Mouse (Mus musculus): ENCODE results near the gene Gm45015. TPM values are rescaled to one million over a fixed set of nuclear protein-coding genes. Genes with fewer than 3 reads are reported as not detected.

Gm45015 gene
- total and polyA plus RNA-seq, 2 experiments: not detected

DNA sequence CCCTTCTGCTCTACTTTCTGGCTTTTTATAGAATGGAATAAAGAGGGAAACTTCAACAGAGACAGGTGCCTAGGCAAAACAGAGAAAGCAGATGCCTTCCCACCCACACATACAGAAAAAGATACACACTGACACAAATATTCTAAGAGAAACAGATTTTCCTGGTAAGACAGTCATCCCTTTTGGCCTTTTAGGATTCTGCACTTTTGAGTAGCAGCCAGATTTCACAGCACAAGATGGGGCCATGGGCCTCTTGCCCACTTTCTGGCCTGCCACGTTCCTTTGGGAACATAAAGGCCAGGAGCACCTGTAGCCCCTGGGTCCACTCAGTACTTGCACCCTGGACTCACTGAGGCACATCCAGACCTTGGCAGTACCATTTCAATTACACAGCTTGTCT is 7.7 kb upstream of the Gm45015 start:
- Histone ChIP-seq H3K27me3 (ENCODE audit: control insufficient read depth, insufficient read depth, low read length) (no peaks in the 10 kb centered on the region), H3K79me2 (ENCODE audit: control insufficient read depth, insufficient read depth, low read length) (peaks cover 6% of the 10 kb centered on the region; the same call in 1 of the 2 replicates), H3K4me3 (ENCODE audit: insufficient read depth, low read depth, low read length) (no peak overlapping the region), H3K36me3 (ENCODE audit: control insufficient read depth, insufficient read depth, low read length) (no peaks in the 10 kb centered on the region; the same call in 1 of the 2 replicates), H3K9ac (ENCODE audit: low read depth, low read length) (no peak overlapping the region), H3K27ac (replicated peaks; ENCODE audit: insufficient read depth, low read depth, low read length) (no peak overlapping the region), H3K4me1 (ENCODE audit: control insufficient read depth, insufficient read depth, low read length) (no peaks in the 10 kb centered on the region; the same call in 1 of the 2 replicates)
- 40% methylated on average over 1 of the region's 1 CpGs for WGBS
- no peak for DNase-seq (ENCODE audit: extremely low read depth, low read depth, low spot score)
- TF ChIP-seq CTCF (IDR thresholded peaks at IDR 0.05; ENCODE audit: low read depth, low read length): no peak
- no peak for TF ChIP-seq POLR2A (IDR thresholded peaks at IDR 0.05; ENCODE audit: extremely low read depth, insufficient read depth, low read length)

GRCm38 (mm10) chrX:73343802-73344201 is 7.2 kb upstream of the Gm45015 start:
- no peak for TF ChIP-seq CTCF (IDR thresholded peaks at IDR 0.05; ENCODE audit: low read depth, low read length)
- no peak for TF ChIP-seq POLR2A (IDR thresholded peaks at IDR 0.05; ENCODE audit: extremely low read depth, insufficient read depth, low read length)

GRCm38 (mm10) chrX:73342941-73343735 is 6.5 kb upstream of the Gm45015 start:
- no peak for DNase-seq (ENCODE audit: extremely low read depth, low read depth, low spot score)

More at GRCm38 (mm10) chrX:73343802-73344201, 7.2 kb upstream of the Gm45015 start:
- Histone ChIP-seq H3K36me3 (ENCODE audit: control insufficient read depth, insufficient read depth, low read length) (no peaks in the 10 kb centered on the region; the same call in 1 of the 2 replicates), H3K9ac (ENCODE audit: low read depth, low read length) (no peak overlapping the region), H3K4me1 (ENCODE audit: control insufficient read depth, insufficient read depth, low read length) (no peaks in the 10 kb centered on the region; the same call in 1 of the 2 replicates), H3K79me2 (ENCODE audit: control insufficient read depth, insufficient read depth, low read length) (peaks cover 6% of the 10 kb centered on the region; the same call in 1 of the 2 replicates), H3K27me3 (ENCODE audit: control insufficient read depth, insufficient read depth, low read length) (no peaks in the 10 kb centered on the region), H3K4me3 (ENCODE audit: insufficient read depth, low read depth, low read length) (no peak overlapping the region), H3K27ac (replicated peaks; ENCODE audit: insufficient read depth, low read depth, low read length) (no peak overlapping the region)
- WGBS: 92% methylated on average over 1 of the region's 1 CpGs
- DNase-seq (ENCODE audit: extremely low read depth, low read depth, low spot score): no peak

DNA sequence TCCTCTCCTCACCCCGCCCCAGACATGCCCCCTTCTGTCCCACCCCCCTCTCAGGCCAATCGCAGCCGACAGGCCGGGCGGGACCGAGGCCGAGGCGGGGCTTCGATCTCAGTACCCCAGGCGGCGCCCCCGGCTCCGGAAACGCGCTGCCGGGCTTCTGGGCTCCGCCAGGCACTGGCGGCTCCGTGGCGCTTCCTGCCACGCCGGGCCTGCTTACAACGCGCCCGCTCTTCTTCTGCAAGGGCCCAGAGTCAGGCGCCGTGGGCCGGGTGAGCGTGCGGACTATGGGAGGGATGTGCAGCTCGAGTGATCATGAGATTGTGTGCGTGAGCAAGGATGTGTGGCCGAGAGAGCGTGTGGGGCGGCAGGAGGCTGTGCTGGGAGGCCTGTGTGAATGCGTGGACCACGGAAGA is 5.8 kb upstream of the Gm45015 start, which contains the start of gene Zfp275:
TSS of gene Zfp275 (plus strand) at position 139 of the 413 bp plus-strand sequence.
- peaks cover 6% of the 10 kb centered on the region; the same call in 1 of the 2 replicates for H3K79me2 ChIP-seq (ENCODE audit: control insufficient read depth, insufficient read depth, low read length)
- no peaks in the 10 kb centered on the region; the same call in 1 of the 2 replicates for H3K36me3 ChIP-seq (ENCODE audit: control insufficient read depth, insufficient read depth, low read length)
- H3K4me3 ChIP-seq (ENCODE audit: insufficient read depth, low read depth, low read length): peak within 1 kb of the TSS; percentile 94
- no peaks in the 10 kb centered on the region for H3K27me3 ChIP-seq (ENCODE audit: control insufficient read depth, insufficient read depth, low read length)
- TF ChIP-seq CTCF (IDR thresholded peaks at IDR 0.05; ENCODE audit: low read depth, low read length): no peak
- TF ChIP-seq POLR2A (IDR thresholded peaks at IDR 0.05; ENCODE audit: extremely low read depth, insufficient read depth, low read length): peak; percentile 57; the same call in 1 of the 2 replicates
- peak within 1 kb of the TSS; percentile 76 for H3K9ac ChIP-seq (ENCODE audit: low read depth, low read length)
- peak; percentile 37 for DNase-seq (ENCODE audit: extremely low read depth, low read depth, low spot score)
- H3K27ac ChIP-seq (replicated peaks; ENCODE audit: insufficient read depth, low read depth, low read length): peak within 1 kb of the TSS; percentile 30
- WGBS: 0% methylated on average over 35 of the region's 37 CpGs
- H3K4me1 ChIP-seq (ENCODE audit: control insufficient read depth, insufficient read depth, low read length): no peaks in the 10 kb centered on the region; the same call in 1 of the 2 replicates

More at GRCm38 (mm10) chrX:73342941-73343735, 6.5 kb upstream of the Gm45015 start:
- H3K36me3 ChIP-seq (ENCODE audit: control insufficient read depth, insufficient read depth, low read length): no peaks in the 10 kb centered on the region; the same call in 1 of the 2 replicates
- peak overlapping the region; percentile 76 for H3K9ac ChIP-seq (ENCODE audit: low read depth, low read length)
- H3K4me3 ChIP-seq (ENCODE audit: insufficient read depth, low read depth, low read length): peak overlapping the region; percentile 94
- peaks cover 6% of the 10 kb centered on the region; the same call in 1 of the 2 replicates for H3K79me2 ChIP-seq (ENCODE audit: control insufficient read depth, insufficient read depth, low read length)
- no peaks in the 10 kb centered on the region; the same call in 1 of the 2 replicates for H3K4me1 ChIP-seq (ENCODE audit: control insufficient read depth, insufficient read depth, low read length)
- peak overlapping the region; percentile 30 for H3K27ac ChIP-seq (replicated peaks; ENCODE audit: insufficient read depth, low read depth, low read length)
- 6% methylated on average over 15 of the region's 15 CpGs for WGBS
- no peaks in the 10 kb centered on the region for H3K27me3 ChIP-seq (ENCODE audit: control insufficient read depth, insufficient read depth, low read length)
- TF ChIP-seq CTCF (IDR thresholded peaks at IDR 0.05; ENCODE audit: low read depth, low read length): no peak
- no peak for TF ChIP-seq POLR2A (IDR thresholded peaks at IDR 0.05; ENCODE audit: extremely low read depth, insufficient read depth, low read length)

GRCm38 (mm10) chrX:73342068-73342467 is 5.4 kb upstream of the Gm45015 start:
- Histone ChIP-seq H3K36me3 (ENCODE audit: control insufficient read depth, insufficient read depth, low read length) (no peaks in the 10 kb centered on the region; the same call in 1 of the 2 replicates), H3K27me3 (ENCODE audit: control insufficient read depth, insufficient read depth, low read length) (no peaks in the 10 kb centered on the region), H3K79me2 (ENCODE audit: control insufficient read depth, insufficient read depth, low read length) (peaks cover 6% of the 10 kb centered on the region; the same call in 1 of the 2 replicates), H3K4me1 (ENCODE audit: control insufficient read depth, insufficient read depth, low read length) (no peaks in the 10 kb centered on the region; the same call in 1 of the 2 replicates), H3K9ac (ENCODE audit: low read depth, low read length) (no peak overlapping the region), H3K4me3 (ENCODE audit: insufficient read depth, low read depth, low read length) (no peak overlapping the region; the same call in 1 of the 2 replicates), H3K27ac (replicated peaks; ENCODE audit: insufficient read depth, low read depth, low read length) (no peak overlapping the region)
- TF ChIP-seq CTCF (IDR thresholded peaks at IDR 0.05; ENCODE audit: low read depth, low read length) (no peak), POLR2A (IDR thresholded peaks at IDR 0.05; ENCODE audit: extremely low read depth, insufficient read depth, low read length) (no peak)
- WGBS: 57% methylated on average over 3 of the region's 3 CpGs
- no peak for DNase-seq (ENCODE audit: extremely low read depth, low read depth, low spot score)
